Mouse (Mus musculus): ENCODE results near the gene Rmnd5b. TPM values are rescaled to one million over a fixed set of nuclear protein-coding genes. Genes with fewer than 3 reads are reported as not detected.
"Not testable (repeated sequence)": the region's sequence is repeated elsewhere in the genome, so short reads cannot be mapped to it uniquely, and the experiment has no call there.

Gene Rmnd5b
- total RNA-seq, 2 experiments from 2014 or later = 59.8 to 65.2 TPM

DNA sequence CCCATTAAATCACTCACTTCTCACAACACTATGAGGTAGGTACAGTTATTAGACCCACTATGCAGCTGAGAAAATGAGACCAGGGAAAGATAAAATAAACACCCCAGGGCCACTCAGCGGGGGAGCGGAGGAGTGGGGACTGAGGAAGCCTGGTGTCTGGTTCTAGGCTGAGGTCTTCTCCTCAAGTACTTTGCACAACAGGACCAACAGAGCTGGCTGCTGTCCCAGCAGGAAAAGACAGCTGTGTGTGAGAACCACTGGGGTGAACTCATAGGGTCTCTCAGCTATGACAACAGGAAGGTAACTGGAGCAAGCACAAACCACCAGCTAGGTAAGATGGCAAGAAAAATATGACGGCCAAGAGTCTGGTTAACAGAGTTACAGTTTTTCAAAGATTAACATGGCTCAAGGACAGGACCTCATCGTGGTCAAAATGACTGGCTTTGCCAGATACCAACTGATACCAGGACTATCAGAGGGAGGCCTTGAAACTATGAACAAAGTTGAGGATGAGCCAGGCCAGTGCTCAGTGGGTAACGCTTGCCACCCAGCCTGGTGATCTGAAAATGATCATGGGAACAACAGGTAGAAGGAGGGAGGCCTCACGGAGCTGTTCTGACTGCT, 3.5 kb downstream of the Rmnd5b start:
- no peak overlapping the region for H3K4me3 ChIP-seq
- TF ChIP-seq CTCF (conservative IDR thresholded peaks at IDR 0.05) = no peak
- no peak for DNase-seq (ENCODE audit: low spot score in 2 of 2)
- H3K27ac ChIP-seq = peak overlapping the region; percentile 95; the same call in 1 of the 2 replicates

DNA sequence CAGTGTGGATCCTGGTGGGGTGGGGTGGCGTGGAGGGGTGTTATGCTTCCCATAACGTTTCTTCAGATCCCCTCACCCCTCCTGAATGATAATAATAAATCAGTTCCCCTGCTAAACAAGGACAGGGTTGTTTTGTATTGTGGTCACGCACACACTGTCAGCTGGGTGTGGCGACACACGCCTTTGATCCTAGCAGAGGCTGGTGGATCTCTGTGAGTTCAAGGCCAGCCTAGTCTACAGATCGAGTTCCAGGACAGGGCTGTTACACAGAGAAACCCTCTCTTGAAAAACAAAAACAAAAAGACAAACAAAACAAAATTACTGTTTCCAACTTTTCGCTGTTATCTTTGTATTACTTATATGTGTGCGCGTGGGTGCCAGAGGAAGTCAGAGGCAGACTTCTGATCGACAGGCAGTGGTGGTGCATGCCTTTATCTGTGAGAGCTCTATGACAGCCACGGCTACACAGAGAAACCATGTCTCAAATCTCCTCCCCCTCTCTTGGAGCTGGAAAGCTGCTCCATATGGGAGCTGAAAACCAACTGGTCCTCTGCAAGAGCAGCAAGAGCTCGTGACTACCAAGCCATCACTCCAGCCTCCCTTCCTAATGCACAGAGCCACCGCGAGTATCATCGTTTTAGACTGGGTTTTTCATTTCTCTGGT, 5.9 kb downstream of the Rmnd5b start:
- no peak for TF ChIP-seq CTCF (conservative IDR thresholded peaks at IDR 0.05)
- H3K27ac ChIP-seq = peak overlapping the region; percentile 95

GRCm38 (mm10) chr11:51627907-51628306, 7.8 kb downstream of the Rmnd5b start:
- peak overlapping the region; percentile 95 for H3K27ac ChIP-seq
- no peak for TF ChIP-seq CTCF (conservative IDR thresholded peaks at IDR 0.05)
- DNase-seq (ENCODE audit: low spot score in 2 of 2) = no peak
- H3K4me3 ChIP-seq = no peak overlapping the region

More for the DNA sequence above, 5.9 kb downstream of the Rmnd5b start:
- peak overlapping the region; percentile 7; the same call in 1 of the 2 replicates for H3K4me3 ChIP-seq
- peak; percentile 55 to 85 for DNase-seq (ENCODE audit: low spot score in 2 of 2)

- no peak for DNase-seq (ENCODE audit: low spot score in 2 of 2)
- Histone ChIP-seq H3K27ac (peak overlapping the region; percentile 95), H3K4me3 (no peak overlapping the region)
- no peak for TF ChIP-seq CTCF (conservative IDR thresholded peaks at IDR 0.05)
Observed at GRCm38 (mm10) chr11:51627425-51627824, 8.3 kb downstream of the Rmnd5b start.

DNA sequence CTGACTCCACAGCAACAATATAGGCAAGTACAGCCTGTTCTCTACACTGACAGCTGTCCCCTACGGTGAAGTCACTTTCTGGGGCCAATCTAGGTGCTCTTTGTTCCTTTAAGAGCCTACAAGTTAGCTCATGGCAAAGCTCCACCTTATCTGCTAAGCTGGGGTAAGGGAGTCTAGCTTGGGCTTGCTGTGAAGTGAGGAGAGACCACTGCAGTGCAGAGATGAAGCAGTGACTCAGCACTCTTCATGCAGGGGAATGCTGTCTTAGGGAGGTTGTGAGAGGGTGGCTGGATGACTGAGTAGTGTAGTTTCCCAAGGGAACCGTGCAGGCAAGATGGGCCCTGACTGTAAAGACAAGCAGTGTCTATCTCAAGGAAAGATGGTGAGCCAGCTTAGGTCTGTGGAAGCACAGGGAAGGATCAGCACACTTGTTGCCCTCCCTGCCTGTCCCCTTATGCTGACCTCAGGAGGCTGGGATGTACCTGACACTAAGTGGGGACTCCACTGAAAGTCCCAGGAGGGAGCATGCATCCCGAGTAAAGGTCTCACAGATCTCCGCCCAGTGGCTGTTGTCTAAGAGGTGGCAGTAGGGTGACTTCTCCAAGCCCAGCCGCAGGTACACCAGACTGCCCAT, 10.4 kb downstream of the Rmnd5b start:
- peak overlapping the region; percentile 64 for H3K27ac ChIP-seq
- no peak for TF ChIP-seq CTCF (conservative IDR thresholded peaks at IDR 0.05)
- no peak for DNase-seq (ENCODE audit: low spot score in 2 of 2)
- no peak overlapping the region for H3K4me3 ChIP-seq

DNA sequence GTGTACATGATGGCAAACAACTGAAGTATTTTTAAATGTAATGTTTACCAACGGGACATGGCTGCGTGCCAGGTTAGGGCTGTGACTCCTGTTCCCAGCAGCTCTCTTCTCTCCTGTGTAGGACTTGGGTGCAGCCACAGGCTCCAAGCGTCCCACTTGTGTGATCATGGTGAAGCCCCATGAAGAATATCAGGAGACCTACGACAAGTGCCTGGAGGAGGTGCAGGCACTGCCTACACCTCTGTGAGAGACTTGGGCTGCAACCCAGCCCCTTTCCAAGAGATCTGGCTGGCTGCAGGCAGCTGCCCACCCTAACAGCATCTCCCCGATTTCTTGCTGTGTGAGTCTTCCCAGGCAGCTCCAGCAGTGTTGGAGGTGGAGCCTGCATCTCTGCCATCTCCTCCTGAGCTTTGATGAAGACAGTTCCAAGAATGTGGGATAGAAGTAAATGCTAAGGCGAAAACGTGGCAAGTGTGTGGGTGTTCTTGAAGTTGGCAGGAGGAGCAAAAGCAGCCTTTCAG, 12.7 kb downstream of the Rmnd5b start:
- Histone ChIP-seq H3K4me3 (no peak overlapping the region), H3K27ac (peak overlapping the region; percentile 64)
- TF ChIP-seq CTCF (conservative IDR thresholded peaks at IDR 0.05) = no peak
- DNase-seq (ENCODE audit: low spot score in 2 of 2) = peak; percentile 43 to 74

DNA sequence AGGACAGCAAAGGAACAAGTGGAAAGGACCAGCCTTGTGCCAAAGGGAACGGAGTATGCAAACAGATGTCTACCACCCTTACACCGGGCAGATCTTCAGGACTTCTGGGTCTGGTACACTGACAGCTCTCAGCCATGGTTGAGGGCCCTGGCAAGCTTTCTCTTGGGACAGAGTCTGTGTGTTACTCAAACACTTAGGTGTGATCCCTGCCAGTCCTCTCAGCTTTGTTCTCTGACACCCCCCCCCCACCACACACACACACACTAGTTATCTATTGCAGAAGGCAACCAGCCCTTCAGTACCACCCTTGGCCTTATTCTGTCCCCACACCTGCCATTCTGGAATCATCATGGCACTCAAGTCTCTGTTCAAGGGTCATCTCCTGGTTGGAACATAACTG, 13.9 kb downstream of the Rmnd5b start:
- no peak for DNase-seq (ENCODE audit: low spot score in 2 of 2)
- no peak for TF ChIP-seq CTCF (conservative IDR thresholded peaks at IDR 0.05)
- Histone ChIP-seq H3K27ac (peak overlapping the region; percentile 64; the same call in 1 of the 2 replicates), H3K4me3 (no peak overlapping the region)

DNA sequence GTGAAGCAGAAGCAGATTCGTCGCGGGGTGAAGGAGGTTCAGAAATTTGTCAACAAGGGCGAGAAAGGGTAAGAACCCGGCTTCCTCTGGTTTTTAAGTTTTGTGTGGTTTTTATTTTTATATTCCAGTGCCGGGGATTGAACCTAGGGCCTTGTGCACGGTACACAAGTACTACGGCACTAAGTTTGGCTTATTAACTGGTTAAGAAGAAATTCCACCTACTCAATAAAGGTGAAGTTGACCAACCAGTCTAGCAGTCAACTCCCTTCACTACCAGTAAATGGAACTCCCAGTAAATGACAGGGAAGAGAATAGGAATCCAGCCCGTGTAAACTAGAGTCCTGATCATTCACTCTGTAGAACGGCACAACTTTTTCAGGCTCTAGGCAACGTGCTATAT, 15.6 kb downstream of the Rmnd5b start:
- peak overlapping the region; percentile 76 for H3K27ac ChIP-seq
- no peak for DNase-seq (ENCODE audit: low spot score in 2 of 2)
- no peak for TF ChIP-seq CTCF (conservative IDR thresholded peaks at IDR 0.05)
- H3K4me3 ChIP-seq = peak overlapping the region; percentile 73

GRCm38 (mm10) chr11:51619409-51620060, 16.2 kb downstream of the Rmnd5b start, which contains the start of gene Nhp2:
TSS of gene Nhp2 (plus strand) at chr11:51619735.
- TF ChIP-seq CTCF (conservative IDR thresholded peaks at IDR 0.05) = no peak; the same call in 1 of the 2 replicates
- DNase-seq (ENCODE audit: low spot score in 2 of 2) = peak; percentile 92 to 95
- H3K4me3 ChIP-seq = peak within 1 kb of the TSS; percentile 73
- H3K27ac ChIP-seq = peak within 1 kb of the TSS; percentile 76

- Histone ChIP-seq H3K27ac (peak overlapping the region; percentile 33; the same call in 1 of the 2 replicates), H3K4me3 (peak overlapping the region; percentile 73)
- DNase-seq (ENCODE audit: low spot score in 2 of 2) = no peak
- TF ChIP-seq CTCF (conservative IDR thresholded peaks at IDR 0.05) = no peak
Observed at GRCm38 (mm10) chr11:51618894-51619408, 16.7 kb downstream of the Rmnd5b start.

- Histone ChIP-seq H3K4me3 (no peak overlapping the region), H3K27ac (no peak overlapping the region)
- peak; percentile 78 to 79 for DNase-seq (ENCODE audit: low spot score in 2 of 2)
- peak; percentile 90 for TF ChIP-seq CTCF (conservative IDR thresholded peaks at IDR 0.05)
Observed at GRCm38 (mm10) chr11:51617693-51618092, 18.0 kb downstream of the Rmnd5b start.

DNA sequence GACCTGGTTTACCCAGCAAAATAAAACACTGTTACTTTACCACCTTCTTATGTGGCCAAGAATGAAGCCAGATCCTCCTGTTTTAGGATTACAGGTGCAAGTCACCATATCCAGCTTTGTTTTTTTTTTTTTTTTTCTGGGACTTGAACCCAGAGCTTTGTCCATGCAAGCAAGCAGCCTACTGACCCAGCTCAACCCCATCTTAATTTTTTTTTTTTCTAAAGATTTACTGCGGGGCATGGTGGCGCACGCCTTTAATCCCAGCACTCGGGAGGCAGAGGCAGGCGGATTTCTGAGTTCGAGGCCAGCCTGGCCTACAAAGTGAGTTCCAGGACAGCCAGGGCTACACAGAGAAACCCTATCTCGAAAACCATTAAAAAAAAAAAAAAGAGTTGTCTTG, 19.6 kb downstream of the Rmnd5b start:
- H3K27ac ChIP-seq; DNase-seq (ENCODE audit: low spot score in 2 of 2): not testable (repeated sequence)
- peak overlapping the region; percentile 53; the same call in 1 of the 2 replicates for H3K4me3 ChIP-seq
